Mouse (Mus musculus) 416B (cell line): ENCODE results near the gene Fhdc1.

Source experiments
- DNase-seq: peaks from one replicate; pipeline ENCODE4 v3.0.0; 2011; ENCODE audit warnings: low read depth

Gene Fhdc1

GRCm38 (mm10) chr3:84474398-84474797, 5.8 kb downstream of the Fhdc1 start:
- DNase-seq: no peak

DNA sequence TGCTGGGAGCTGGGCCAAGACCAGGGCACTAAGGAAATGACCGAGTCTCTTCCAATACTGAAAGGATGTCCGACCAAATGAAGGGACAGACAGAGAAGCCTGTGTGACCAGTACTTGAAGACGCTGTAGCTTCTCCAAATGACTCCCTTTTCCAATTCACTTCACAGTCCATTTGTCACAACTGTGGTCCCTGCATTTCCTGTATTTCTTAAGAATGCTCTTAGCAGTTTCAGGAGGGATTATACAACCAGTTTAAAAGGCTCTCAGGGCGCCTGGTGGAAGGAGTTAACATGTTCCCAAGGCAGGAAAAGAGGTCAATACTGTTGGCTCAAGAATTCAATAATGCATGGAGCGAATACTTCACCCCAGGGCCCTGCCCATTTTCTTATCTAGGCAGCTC, 7.3 kb downstream of the Fhdc1 start:
- DNase-seq: peak; percentile 33

DNA sequence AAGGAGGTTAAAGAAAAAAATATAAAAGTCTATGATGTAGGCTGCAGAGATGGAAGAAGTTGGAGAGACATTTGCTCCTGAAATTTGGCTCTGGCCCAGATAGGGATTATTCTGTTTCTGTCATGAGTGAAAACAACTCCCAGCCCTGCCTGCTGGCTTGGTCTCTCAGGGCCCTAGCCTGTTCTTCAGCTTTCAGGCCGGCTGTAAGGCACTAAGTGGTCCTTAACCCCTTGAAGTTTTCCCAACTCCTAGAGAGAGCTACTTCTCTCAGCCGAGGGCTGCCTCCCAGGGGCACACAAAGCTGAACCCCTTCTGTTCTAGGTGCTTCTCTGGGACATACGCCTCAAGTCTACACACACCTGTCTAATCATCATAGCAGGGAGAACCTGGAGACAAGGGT, 7.7 kb downstream of the Fhdc1 start:
- DNase-seq: no peak

DNA sequence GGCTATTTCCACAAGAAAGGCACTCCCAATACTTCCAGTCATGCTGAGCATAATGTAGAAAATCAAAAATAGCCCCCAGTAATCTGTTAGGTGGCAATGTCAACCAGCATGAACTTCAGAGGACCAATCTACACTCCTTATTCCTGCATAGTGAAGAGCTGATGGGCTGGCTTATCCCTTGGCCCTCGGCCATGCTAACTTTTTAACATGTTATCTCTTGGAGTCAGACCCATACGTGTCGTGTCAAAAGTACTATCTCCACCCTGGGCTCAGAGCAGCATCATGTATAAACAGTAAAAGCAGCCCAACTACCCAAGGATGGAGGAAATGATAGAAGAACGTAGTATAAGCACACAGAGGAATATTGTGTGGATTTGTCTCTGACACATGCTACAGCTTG, 9.1 kb downstream of the Fhdc1 start:
- DNase-seq: no peak

- DNase-seq: peak; percentile 56
Measured at GRCm38 (mm10) chr3:84468111-84468453, 12.1 kb downstream of the Fhdc1 start.

- DNase-seq: peak; percentile 94
Measured at GRCm38 (mm10) chr3:84467419-84468110, 12.7 kb downstream of the Fhdc1 start.

DNA sequence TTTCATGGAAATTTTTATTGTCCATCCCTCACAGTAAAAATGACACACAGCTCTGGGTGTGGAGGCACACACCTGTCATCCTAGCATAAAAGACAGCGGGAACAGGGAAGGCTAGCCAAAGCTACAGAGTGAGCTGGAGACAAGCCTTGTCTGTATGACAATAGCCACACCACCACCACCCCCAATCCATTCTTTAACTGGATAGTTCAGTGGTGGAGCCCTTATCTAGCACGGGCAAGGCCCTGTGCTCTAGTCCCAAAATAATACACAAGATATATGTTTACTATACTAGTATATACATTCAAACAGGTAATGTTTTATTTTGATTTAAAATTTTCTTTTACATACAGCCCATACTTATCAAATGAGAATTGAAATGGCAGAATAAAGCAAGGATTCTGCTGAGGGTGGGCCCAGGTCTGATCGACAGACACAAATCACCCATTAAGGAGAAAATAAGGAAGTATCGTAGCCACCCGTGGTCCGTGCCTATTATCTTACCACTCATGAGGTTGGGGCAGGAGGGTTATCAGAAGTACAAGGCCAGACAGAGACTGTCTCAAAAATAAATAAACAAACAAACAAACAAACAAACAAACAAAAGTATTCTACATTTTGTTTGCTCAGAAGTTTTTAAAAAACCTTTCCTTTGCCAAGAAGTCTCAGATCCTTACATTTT, 14.3 kb downstream of the Fhdc1 start:
- no peak for DNase-seq

DNA sequence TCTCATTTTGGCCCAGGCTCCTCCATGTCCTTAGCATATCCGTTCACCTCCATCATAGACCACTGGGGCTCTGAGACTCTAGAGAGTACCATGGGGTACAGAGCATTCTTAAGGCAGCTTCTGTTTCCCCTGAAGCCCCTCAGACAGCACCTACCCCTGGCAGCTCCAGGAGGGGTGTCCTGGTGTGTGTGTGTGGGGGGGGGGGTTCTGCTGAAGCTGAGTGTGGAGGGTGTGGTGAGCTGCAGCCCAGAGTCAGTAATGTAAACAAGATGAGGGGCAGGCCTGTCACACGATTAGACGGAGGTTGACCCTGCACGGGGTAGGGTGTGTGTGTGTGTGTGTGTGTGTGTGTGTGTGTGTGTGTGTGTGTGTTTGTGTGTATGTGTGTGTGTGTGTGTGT, 18.5 kb downstream of the Fhdc1 start:
- no peak for DNase-seq

DNA sequence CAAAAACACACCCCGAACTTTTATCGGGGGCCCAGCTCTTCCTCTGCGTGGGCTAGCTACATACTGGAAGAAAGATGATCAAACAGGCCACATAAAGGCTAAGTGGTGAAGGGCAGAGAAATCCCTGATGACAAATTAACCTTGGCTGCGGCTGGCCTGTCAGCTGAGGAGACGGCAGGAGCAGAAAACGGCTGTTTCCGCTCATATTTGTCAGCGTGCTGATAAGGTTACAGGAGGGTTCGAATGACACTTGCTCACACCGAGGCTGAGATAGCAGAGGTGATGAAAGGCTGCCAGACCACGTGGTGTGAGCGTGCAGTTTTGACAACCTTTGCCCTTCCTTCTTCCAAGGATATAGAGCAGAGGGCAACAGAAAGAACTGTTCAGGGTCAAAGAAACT, 19.3 kb downstream of the Fhdc1 start:
- peak; percentile 97 for DNase-seq

- DNase-seq: no peak
Measured at GRCm38 (mm10) chr3:84460499-84460898, 19.7 kb downstream of the Fhdc1 start.

GRCm38 (mm10) chr3:84455733-84456417, 24.4 kb downstream of the Fhdc1 start:
- DNase-seq: peak; percentile 97

DNA sequence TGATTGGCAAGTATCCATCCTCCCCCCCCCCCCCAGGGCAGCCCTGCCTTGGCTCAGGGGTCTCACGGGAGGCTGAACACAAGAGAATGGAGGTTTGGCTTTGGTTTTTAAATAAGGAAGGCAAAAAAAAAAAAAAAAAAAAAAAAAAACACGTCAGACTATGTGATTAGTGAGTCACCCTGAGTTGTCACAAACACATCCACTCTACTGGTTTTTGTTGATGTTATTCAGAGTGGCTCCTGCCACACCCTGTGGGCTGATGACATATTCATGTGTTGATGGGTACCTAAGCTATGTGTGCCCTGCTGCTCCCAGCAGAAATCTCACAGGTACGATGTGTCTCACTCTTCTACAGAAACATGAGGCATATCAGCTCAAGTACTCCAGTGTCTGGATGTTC, 29.6 kb downstream of the Fhdc1 start:
- DNase-seq: peak; percentile 69

GRCm38 (mm10) chr3:84449015-84449414, 31.2 kb downstream of the Fhdc1 start:
- DNase-seq: no peak

DNA sequence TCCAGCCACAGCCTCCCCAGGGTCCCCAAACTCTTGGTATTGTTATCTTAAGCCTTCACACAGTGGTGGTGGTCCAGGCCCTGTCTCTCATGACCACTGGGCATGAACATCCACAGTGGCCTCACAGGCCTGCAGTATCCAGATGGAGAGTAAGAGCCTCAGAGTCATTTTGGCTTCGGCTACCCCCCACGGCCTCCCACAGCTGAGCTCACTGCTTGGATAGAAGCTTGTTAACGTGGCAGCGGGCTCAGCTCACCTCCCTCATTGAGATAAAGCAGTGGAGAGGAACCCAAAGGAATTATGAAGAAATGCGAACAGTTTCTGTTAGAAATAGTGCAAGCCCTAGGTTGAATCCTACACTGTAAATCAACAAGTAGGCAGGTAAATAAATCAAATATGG, 32.4 kb downstream of the Fhdc1 start:
- no peak for DNase-seq

DNA sequence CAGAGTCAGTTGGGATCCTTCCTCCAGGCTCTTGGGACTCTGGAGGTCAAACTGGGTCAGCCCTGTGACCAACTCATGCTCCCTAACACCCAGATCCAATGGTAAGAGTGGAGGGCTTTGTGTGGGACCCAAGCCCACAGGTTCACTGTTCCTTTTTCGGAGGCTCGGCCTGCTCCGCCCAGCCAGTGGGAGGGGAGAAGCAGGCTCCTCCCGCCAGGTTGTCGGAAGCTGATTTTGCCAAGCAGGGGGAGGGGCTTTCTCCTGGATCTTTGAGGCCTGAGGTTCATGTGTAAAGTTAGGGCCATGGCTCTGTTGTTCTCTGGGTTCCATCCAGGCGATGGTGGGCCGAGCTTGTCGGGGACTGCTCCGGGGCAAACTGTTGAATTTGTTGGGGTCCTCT, 34.4 kb downstream of the Fhdc1 start:
- no peak for DNase-seq

- DNase-seq: peak; percentile 20
Measured at GRCm38 (mm10) chr3:84442890-84443289, 37.3 kb downstream of the Fhdc1 start.

GRCm38 (mm10) chr3:84439431-84440210, 40.6 kb downstream of the Fhdc1 start:
- DNase-seq: no peak

GRCm38 (mm10) chr3:84438840-84439239, 41.4 kb downstream of the Fhdc1 start:
- DNase-seq: no peak

GRCm38 (mm10) chr3:84438118-84438517, 42.1 kb downstream of the Fhdc1 start:
- DNase-seq: no peak

- DNase-seq: no peak
Measured at GRCm38 (mm10) chr3:84436947-84437346, 43.3 kb downstream of the Fhdc1 start.

GRCm38 (mm10) chr3:84435288-84436043, 44.8 kb downstream of the Fhdc1 start:
- no peak for DNase-seq
